Mouse (Mus musculus) midbrain, embryonic 10.5 days (tissue): ENCODE data around the gene Ptrh2. TPM values are rescaled to one million over a fixed set of nuclear protein-coding genes. Genes with fewer than 3 reads are reported as not detected.
"Not testable (repeated sequence)": the region's sequence is repeated elsewhere in the genome, so short reads cannot be mapped to it uniquely, and the experiment has no call there.

Experiments
- DNase-seq: peaks from one replicate; pipeline ENCODE4 v3.0.0-alpha.2; 2017; ENCODE audit warnings: low spot score
- H3K27ac ChIP-seq: fragments of 300-500 bp; sonication (generic); replicated peaks from 2 replicates; pipeline ENCODE4 v1.5.1; 2016; ENCODE audit warnings: mild to moderate bottlenecking
- H3K27me3 ChIP-seq: fragments of 300-500 bp; sonication (generic); 2 replicates; pipeline ENCODE4 v1.6.1; 2016; ENCODE audit warnings: low read depth, mild to moderate bottlenecking; ENCODE audit not compliant: poor library complexity, severe bottlenecking
- H3K36me3 ChIP-seq: fragments of 300-500 bp; sonication (generic); 2 replicates; pipeline ENCODE4 v1.6.1; 2016; ENCODE audit warnings: mild to moderate bottlenecking, moderate library complexity
- H3K4me1 ChIP-seq: fragments of 300-500 bp; sonication (generic); 2 replicates; pipeline ENCODE4 v1.6.1; 2016
- H3K4me3 ChIP-seq: fragments of 300-500 bp; sonication (generic); 2 replicates; pipeline ENCODE4 v1.5.1; 2016; ENCODE audit warnings: mild to moderate bottlenecking, moderate library complexity
- H3K9me3 ChIP-seq: fragments of 300-500 bp; sonication (generic); replicated peaks from 2 replicates; pipeline ENCODE4 v1.6.1; 2016; ENCODE audit warnings: mild to moderate bottlenecking
- WGBS: fragments of 180-500 bp; shearing (Covaris S2); methylation state at CpG from one replicate; pipeline ENCODE4 v1.1.7; 2016; 5-methylcytosine and 5-hydroxymethylcytosine counted together
- polyA plus RNA-seq: library from polyadenylated mRNA; unstranded; fragments of >200 nt; fragmentation: Nextera tagmentation; extraction: Ambion mirVana; gene quantifications from 2 replicates; pipeline ENCODE4 v1.2.1, GENCODE M21; 2016

Gene Ptrh2
- polyA plus RNA-seq, 1 experiment from 2014 or later, result 42.9 TPM

- Histone ChIP-seq H3K9me3 (no peaks in the 10 kb centered on the region), H3K4me3 (no peak overlapping the region), H3K4me1 (no peaks in the 10 kb centered on the region), H3K27me3 (no peaks in the 10 kb centered on the region), H3K27ac (no peak overlapping the region), H3K36me3 (peaks cover 91% of the 10 kb centered on the region)
- DNase-seq, result no peak
- WGBS, result 91% methylated on average over 6 of the region's 6 CpGs
Observed at GRCm38 (mm10) chr11:86717306-86718065, 33.7 kb downstream of the Ptrh2 start.

GRCm38 (mm10) chr11:86718369-86718768 is 34.6 kb downstream of the Ptrh2 start:
- Histone ChIP-seq H3K9me3 (no peaks in the 10 kb centered on the region), H3K36me3 (peaks cover 89% of the 10 kb centered on the region), H3K4me3 (no peak overlapping the region), H3K27me3 (no peaks in the 10 kb centered on the region), H3K27ac (no peak overlapping the region), H3K4me1 (no peaks in the 10 kb centered on the region)
- DNase-seq, result no peak
- 95% methylated on average over 3 of the region's 3 CpGs for WGBS

- 92% methylated on average over 8 of the region's 8 CpGs for WGBS
- H3K36me3 ChIP-seq, result peaks cover 90% of the 10 kb centered on the region
Observed at GRCm38 (mm10) chr11:86719390-86719789, 35.6 kb downstream of the Ptrh2 start.

GRCm38 (mm10) chr11:86724004-86724403 is 40.2 kb downstream of the Ptrh2 start:
- H3K36me3 ChIP-seq, result peaks cover 94% of the 10 kb centered on the region
- H3K4me3 ChIP-seq, result no peak overlapping the region
- no peak for DNase-seq
- H3K4me1 ChIP-seq, result no peaks in the 10 kb centered on the region
- 94% methylated on average over 3 of the region's 3 CpGs for whole genome bisulfite sequencing
- no peaks in the 10 kb centered on the region for H3K27me3 ChIP-seq
- no peak overlapping the region for H3K27ac ChIP-seq
- no peaks in the 10 kb centered on the region for H3K9me3 ChIP-seq

More at GRCm38 (mm10) chr11:86719390-86719789, 35.6 kb downstream of the Ptrh2 start:
- H3K27me3 ChIP-seq, result no peaks in the 10 kb centered on the region
- no peaks in the 10 kb centered on the region for H3K9me3 ChIP-seq
- no peak for DNase-seq
- H3K27ac ChIP-seq, result no peak overlapping the region
- H3K4me3 ChIP-seq, result no peak overlapping the region
- H3K4me1 ChIP-seq, result no peaks in the 10 kb centered on the region

- Histone ChIP-seq H3K36me3 (peaks cover 93% of the 10 kb centered on the region), H3K4me1 (no peaks in the 10 kb centered on the region), H3K27ac (no peak overlapping the region), H3K4me3 (no peak overlapping the region), H3K9me3 (no peaks in the 10 kb centered on the region), H3K27me3 (no peaks in the 10 kb centered on the region)
- WGBS, result 97% methylated on average over 7 of the region's 7 CpGs
- no peak for DNase-seq
Observed at GRCm38 (mm10) chr11:86724982-86725381, 41.2 kb downstream of the Ptrh2 start.

- Histone ChIP-seq H3K9me3 (no peaks in the 10 kb centered on the region), H3K36me3 (peaks cover 93% of the 10 kb centered on the region), H3K4me1 (no peaks in the 10 kb centered on the region), H3K27ac (no peak overlapping the region), H3K4me3 (no peak overlapping the region), H3K27me3 (no peaks in the 10 kb centered on the region)
- DNase-seq, result no peak
Observed at GRCm38 (mm10) chr11:86725607-86726006, 41.8 kb downstream of the Ptrh2 start.

GRCm38 (mm10) chr11:86731443-86731842 is 47.7 kb downstream of the Ptrh2 start:
- no peaks in the 10 kb centered on the region for H3K9me3 ChIP-seq
- DNase-seq, result no peak
- peaks cover 3% of the 10 kb centered on the region; the same call in 1 of the 2 replicates for H3K4me1 ChIP-seq
- no peak overlapping the region for H3K27ac ChIP-seq
- H3K4me3 ChIP-seq, result no peak overlapping the region
- no peaks in the 10 kb centered on the region for H3K27me3 ChIP-seq
- peaks cover 81% of the 10 kb centered on the region for H3K36me3 ChIP-seq
- WGBS, result 91% methylated on average over 2 of the region's 2 CpGs

GRCm38 (mm10) chr11:86734241-86734939 is 50.6 kb downstream of the Ptrh2 start:
- H3K36me3 ChIP-seq, result peaks cover 54% of the 10 kb centered on the region
- no peak overlapping the region for H3K27ac ChIP-seq
- peaks cover 3% of the 10 kb centered on the region; the same call in 1 of the 2 replicates for H3K4me1 ChIP-seq
- no peak overlapping the region for H3K4me3 ChIP-seq
- no peaks in the 10 kb centered on the region for H3K9me3 ChIP-seq
- WGBS, result 76% methylated on average over 10 of the region's 10 CpGs
- DNase-seq, result no peak
- H3K27me3 ChIP-seq, result no peaks in the 10 kb centered on the region

GRCm38 (mm10) chr11:86734993-86735392 is 51.2 kb downstream of the Ptrh2 start:
- H3K27me3 ChIP-seq, result no peaks in the 10 kb centered on the region
- peaks cover 50% of the 10 kb centered on the region for H3K36me3 ChIP-seq
- 92% methylated on average over 4 of the region's 4 CpGs for WGBS
- H3K9me3 ChIP-seq, result no peaks in the 10 kb centered on the region
- no peak overlapping the region for H3K4me3 ChIP-seq
- no peak overlapping the region for H3K27ac ChIP-seq
- no peak for DNase-seq
- H3K4me1 ChIP-seq, result peaks cover 3% of the 10 kb centered on the region; the same call in 1 of the 2 replicates

- 86% methylated on average over 8 of the region's 8 CpGs for WGBS
Observed at GRCm38 (mm10) chr11:86737301-86738000, 53.7 kb downstream of the Ptrh2 start.

GRCm38 (mm10) chr11:86738308-86738707 is 54.5 kb downstream of the Ptrh2 start:
- H3K27ac ChIP-seq, DNase-seq, H3K4me1 ChIP-seq, H3K9me3 ChIP-seq, H3K27me3 ChIP-seq, H3K4me3 ChIP-seq: not testable (repeated sequence)
- WGBS, result 97% methylated on average over 1 of the region's 1 CpGs
- H3K36me3 ChIP-seq, result peaks cover 28% of the 10 kb centered on the region

More at GRCm38 (mm10) chr11:86737301-86738000, 53.7 kb downstream of the Ptrh2 start:
- H3K27me3 ChIP-seq, result no peaks in the 10 kb centered on the region
- DNase-seq, result no peak
- H3K4me1 ChIP-seq, result peaks cover 3% of the 10 kb centered on the region; the same call in 1 of the 2 replicates
- no peaks in the 10 kb centered on the region for H3K9me3 ChIP-seq
- H3K4me3 ChIP-seq, result no peak overlapping the region
- H3K36me3 ChIP-seq, result peaks cover 33% of the 10 kb centered on the region
- no peak overlapping the region for H3K27ac ChIP-seq

- no peak overlapping the region for H3K27ac ChIP-seq
- WGBS, result 95% methylated on average over 1 of the region's 1 CpGs
- H3K9me3 ChIP-seq, result no peaks in the 10 kb centered on the region
- DNase-seq, result no peak
- H3K4me3 ChIP-seq, result no peak overlapping the region
- peaks cover 22% of the 10 kb centered on the region for H3K36me3 ChIP-seq
- no peaks in the 10 kb centered on the region for H3K27me3 ChIP-seq
- peaks cover 3% of the 10 kb centered on the region; the same call in 1 of the 2 replicates for H3K4me1 ChIP-seq
Observed at GRCm38 (mm10) chr11:86738956-86739355, 55.2 kb downstream of the Ptrh2 start.
